Mouse (Mus musculus): Measurements from ENCODE around the gene Tcf21.

DNA sequence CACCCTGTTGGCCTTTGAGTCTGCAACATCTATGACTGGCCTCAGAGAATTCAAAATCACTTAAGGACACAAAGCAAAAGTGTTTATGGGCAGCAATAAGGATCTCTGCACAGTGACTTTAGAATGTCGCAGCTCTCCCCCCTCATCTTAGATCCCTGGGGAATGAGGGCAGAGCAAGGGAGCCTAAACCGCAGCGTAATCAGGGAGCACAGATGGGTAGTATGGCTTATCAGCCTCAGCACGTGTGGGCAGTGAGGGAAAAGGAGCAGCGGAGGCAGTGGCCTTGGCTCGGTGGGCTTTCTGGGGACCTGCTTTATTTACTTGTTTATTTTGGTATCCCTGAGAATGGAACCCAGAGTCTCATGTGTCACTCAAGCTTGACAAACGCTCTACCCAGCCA lies 34.4 kb upstream of the Tcf21 start:
- TF ChIP-seq CTCF (IDR thresholded peaks at IDR 0.05; ENCODE audit: extremely low read depth, insufficient read depth, insufficient read length, insufficient replicate concordance) (no peak), POLR2A (IDR thresholded peaks at IDR 0.05; ENCODE audit: low read depth, low read length) (no peak)

Measured in spleen, adult 2 months (tissue).